In genomic region chr2:60809441-60809921, GRCm38 (mm10) we compare ENCODE assay signal across 8 mouse cellular contexts.
DNase-seq lines count a peak whose midpoint lies in the region; ATAC-seq and TF ChIP-seq lines count a peak whose summit lies in the region.

No protein-coding gene starts in this region.

- TF ChIP-seq POLR2A in cerebellum, adult 2 months (IDR thresholded peaks at IDR 0.05; ENCODE audit: borderline replicate concordance, insufficient read depth, low read length): no peak

- no peaks in the 10 kb centered on the region for H3K27me3 ChIP-seq in cerebellum, adult 2 months (ENCODE audit: control insufficient read depth, insufficient read depth, low read length)
- H3K27me3 ChIP-seq in midbrain, embryonic 10.5 days (ENCODE audit: low read depth, poor library complexity, severe bottlenecking): peaks cover 51% of the 10 kb centered on the region
- H3K27me3 ChIP-seq in midbrain, embryonic 11.5 days (ENCODE audit: control insufficient read depth, insufficient read depth, low read length): no peaks in the 10 kb centered on the region; the same call in 1 of the 2 replicates
- H3K27me3 ChIP-seq in stomach, embryonic 15.5 days (replicated peaks): no peaks in the 10 kb centered on the region

- no peak overlapping the region for H3K9ac ChIP-seq in midbrain, embryonic 11.5 days (ENCODE audit: low read length)
- no peak overlapping the region for H3K9ac ChIP-seq in stomach, embryonic 15.5 days

- H3K4me1 ChIP-seq in cerebellum, adult 2 months (ENCODE audit: control insufficient read depth, insufficient read depth, low read length): no peaks in the 10 kb centered on the region
- peaks cover 14% of the 10 kb centered on the region for H3K4me1 ChIP-seq in midbrain, embryonic 10.5 days
- no peaks in the 10 kb centered on the region for H3K4me1 ChIP-seq in midbrain, embryonic 11.5 days (ENCODE audit: control insufficient read depth, insufficient read depth, low read length)
- peaks cover 37% of the 10 kb centered on the region for H3K4me1 ChIP-seq in stomach, embryonic 15.5 days

- no peaks in the 10 kb centered on the region for H3K36me3 ChIP-seq in midbrain, embryonic 10.5 days
- H3K36me3 ChIP-seq in midbrain, embryonic 11.5 days (ENCODE audit: control insufficient read depth, insufficient read depth, low read length): no peaks in the 10 kb centered on the region
- no peaks in the 10 kb centered on the region for H3K36me3 ChIP-seq in stomach, embryonic 15.5 days

- peak overlapping the region; percentile 30; the same call in 1 of the 2 replicates for H3K27ac ChIP-seq in cerebellum, adult 2 months (ENCODE audit: insufficient read depth, low read length)
- H3K27ac ChIP-seq in midbrain, embryonic 10.5 days (replicated peaks): peak overlapping the region; percentile 46; the same call in 1 of the 2 replicates
- no peak overlapping the region for H3K27ac ChIP-seq in midbrain, embryonic 11.5 days (ENCODE audit: low read depth, low read length)
- peak overlapping the region; percentile 36; the same call in 1 of the 2 replicates for H3K27ac ChIP-seq in stomach, embryonic 15.5 days

- H3K9me3 ChIP-seq in midbrain, embryonic 10.5 days (replicated peaks): no peaks in the 10 kb centered on the region
- H3K9me3 ChIP-seq in midbrain, embryonic 11.5 days (ENCODE audit: control insufficient read depth, low read length): no peaks in the 10 kb centered on the region
- H3K9me3 ChIP-seq in stomach, embryonic 15.5 days: no peaks in the 10 kb centered on the region

- H3K4me2 ChIP-seq in midbrain, embryonic 11.5 days: no peak overlapping the region
- H3K4me2 ChIP-seq in stomach, embryonic 15.5 days: no peak overlapping the region

- no peak for TF ChIP-seq CTCF in cerebellum, adult 2 months (IDR thresholded peaks at IDR 0.05; ENCODE audit: borderline replicate concordance, insufficient read depth, low read depth, low read length)

- H3K4me3 ChIP-seq in cerebellum, adult 2 months (replicated peaks; ENCODE audit: insufficient read depth, low read depth, low read length): no peak overlapping the region
- no peak overlapping the region for H3K4me3 ChIP-seq in midbrain, embryonic 10.5 days
- H3K4me3 ChIP-seq in midbrain, embryonic 11.5 days (ENCODE audit: low read depth, low read length): no peak overlapping the region
- H3K4me3 ChIP-seq in stomach, embryonic 15.5 days (replicated peaks): no peak overlapping the region

- 78% methylated on average over 7 of the region's 7 CpGs for WGBS in cerebellum, adult 2 months
- 64% methylated on average over 7 of the region's 7 CpGs for WGBS in midbrain, embryonic 10.5 days
- WGBS in midbrain, embryonic 11.5 days: 75% methylated on average over 7 of the region's 7 CpGs
- WGBS in stomach, embryonic 15.5 days: 42% methylated on average over 7 of the region's 7 CpGs

- ATAC-seq in midbrain, embryonic 11.5 days (ENCODE audit: low FRiP score): no peak
- ATAC-seq in stomach, embryonic 15.5 days (ENCODE audit: insufficient read depth, low FRiP score, low read depth): no peak

- DNase-seq in cerebellum, adult 2 months: no peak
- no peak for DNase-seq in cerebellum, adult 8-10 months
- DNase-seq in midbrain, embryonic 10.5 days (ENCODE audit: low spot score): no peak
- no peak for DNase-seq in midbrain, embryonic 11.5 days (ENCODE audit: low spot score, missing footprints)
- DNase-seq in induced T-regulatory cell, adult 2 months (ENCODE audit: low read depth): peak; percentile 54
- DNase-seq in cerebellum, postnatal 4 days (ENCODE audit: low spot score in 2 of 2): no peak
- DNase-seq in layer of hippocampus, adult 8-10 months (ENCODE audit: low spot score in 2 of 2): no peak
